Mouse (Mus musculus): ENCODE data around the gene Gm9774. TPM values are rescaled to one million over a fixed set of nuclear protein-coding genes. Genes with fewer than 3 reads are reported as not detected.

Gm9774 gene
- polyA plus RNA-seq (2015; fragmentation: Illumina TruSeq; extraction: RNeasy Lipid Tissue Mini Kit (QIAGEN cat#74804); ENCODE audit: insufficient read depth, low read depth, low replicate concordance) = not detected

GRCm38 (mm10) chr3:92429323-92429722 lies at the start of gene Gm9774:
Gene Gm9774 (minus strand): TSS chr3:92429423.

GRCm38 (mm10) chr3:92458620-92459019 lies 29.4 kb upstream of the Gm9774 start, which contains the start of gene Sprr3:
Gene Sprr3 (minus strand): TSS chr3:92458720.

GRCm38 (mm10) chr3:92438689-92439088 lies 9.5 kb upstream of the Gm9774 start, which contains the start of gene Sprr1b:
Gene Sprr1b (minus strand): TSS chr3:92438789.

GRCm38 (mm10) chr3:92432282-92432681 lies 3.1 kb upstream of the Gm9774 start, which contains the start of gene Sprr2k:
Gene Sprr2k (plus strand): TSS chr3:92432582.

GRCm38 (mm10) chr3:92417782-92418181 lies 11.4 kb downstream of the Gm9774 start, which contains the start of gene Sprr2j-ps:
Gene Sprr2j-ps (plus strand): TSS chr3:92418082.

GRCm38 (mm10) chr3:92407691-92408090 lies 21.5 kb downstream of the Gm9774 start, which contains the start of gene Sprr2i:
Gene Sprr2i (plus strand): TSS chr3:92407991.

GRCm38 (mm10) chr3:92385385-92385784 lies 43.8 kb downstream of the Gm9774 start, which contains the start of gene Sprr2h:
Gene Sprr2h (plus strand): TSS chr3:92385685.

Other genes with a start within 250 kb of the Gm9774 start
- gene Sprr2a1, start 213.6 kb downstream of the Gm9774 start, polyA plus RNA-seq (2015; fragmentation: Illumina TruSeq; extraction: RNeasy Lipid Tissue Mini Kit (QIAGEN cat#74804); ENCODE audit: insufficient read depth, low read depth, low replicate concordance) = not detected
- gene Sprr2a2, start 213.5 kb downstream of the Gm9774 start, polyA plus RNA-seq (2015; fragmentation: Illumina TruSeq; extraction: RNeasy Lipid Tissue Mini Kit (QIAGEN cat#74804); ENCODE audit: insufficient read depth, low read depth, low replicate concordance) = not detected
- gene Sprr2a3, start 144.0 kb downstream of the Gm9774 start, polyA plus RNA-seq (2015; fragmentation: Illumina TruSeq; extraction: RNeasy Lipid Tissue Mini Kit (QIAGEN cat#74804); ENCODE audit: insufficient read depth, low read depth, low replicate concordance) = not detected
- not detected for gene Sprr2b, start 112.8 kb downstream of the Gm9774 start, polyA plus RNA-seq (2015; fragmentation: Illumina TruSeq; extraction: RNeasy Lipid Tissue Mini Kit (QIAGEN cat#74804); ENCODE audit: insufficient read depth, low read depth, low replicate concordance)
- gene Sprr2d, start 90.3 kb downstream of the Gm9774 start, polyA plus RNA-seq (2015; fragmentation: Illumina TruSeq; extraction: RNeasy Lipid Tissue Mini Kit (QIAGEN cat#74804); ENCODE audit: insufficient read depth, low read depth, low replicate concordance) = not detected
- not detected for gene Sprr2e, start 77.3 kb downstream of the Gm9774 start, polyA plus RNA-seq (2015; fragmentation: Illumina TruSeq; extraction: RNeasy Lipid Tissue Mini Kit (QIAGEN cat#74804); ENCODE audit: insufficient read depth, low read depth, low replicate concordance)
- gene Sprr2f, start 64.2 kb downstream of the Gm9774 start, polyA plus RNA-seq (2015; fragmentation: Illumina TruSeq; extraction: RNeasy Lipid Tissue Mini Kit (QIAGEN cat#74804); ENCODE audit: insufficient read depth, low read depth, low replicate concordance) = not detected
- not detected for gene Sprr2h, start 43.7 kb downstream of the Gm9774 start, polyA plus RNA-seq (2015; fragmentation: Illumina TruSeq; extraction: RNeasy Lipid Tissue Mini Kit (QIAGEN cat#74804); ENCODE audit: insufficient read depth, low read depth, low replicate concordance)
- gene Sprr2i, start 21.4 kb downstream of the Gm9774 start, polyA plus RNA-seq (2015; fragmentation: Illumina TruSeq; extraction: RNeasy Lipid Tissue Mini Kit (QIAGEN cat#74804); ENCODE audit: insufficient read depth, low read depth, low replicate concordance) = not detected
- gene Sprr2j-ps, start 11.3 kb downstream of the Gm9774 start, polyA plus RNA-seq (2015; fragmentation: Illumina TruSeq; extraction: RNeasy Lipid Tissue Mini Kit (QIAGEN cat#74804); ENCODE audit: insufficient read depth, low read depth, low replicate concordance) = not detected
- not detected for gene Sprr2k, start 3.2 kb upstream of the Gm9774 start, polyA plus RNA-seq (2015; fragmentation: Illumina TruSeq; extraction: RNeasy Lipid Tissue Mini Kit (QIAGEN cat#74804); ENCODE audit: insufficient read depth, low read depth, low replicate concordance)
- gene Sprr1b, start 9.4 kb upstream of the Gm9774 start, polyA plus RNA-seq (2015; fragmentation: Illumina TruSeq; extraction: RNeasy Lipid Tissue Mini Kit (QIAGEN cat#74804); ENCODE audit: insufficient read depth, low read depth, low replicate concordance) = not detected
- gene Sprr3, start 29.3 kb upstream of the Gm9774 start, polyA plus RNA-seq (2015; fragmentation: Illumina TruSeq; extraction: RNeasy Lipid Tissue Mini Kit (QIAGEN cat#74804); ENCODE audit: insufficient read depth, low read depth, low replicate concordance) = not detected
- not detected for gene Sprr1a, start 56.5 kb upstream of the Gm9774 start, polyA plus RNA-seq (2015; fragmentation: Illumina TruSeq; extraction: RNeasy Lipid Tissue Mini Kit (QIAGEN cat#74804); ENCODE audit: insufficient read depth, low read depth, low replicate concordance)
- gene Sprr4, start 71.1 kb upstream of the Gm9774 start, polyA plus RNA-seq (2015; fragmentation: Illumina TruSeq; extraction: RNeasy Lipid Tissue Mini Kit (QIAGEN cat#74804); ENCODE audit: insufficient read depth, low read depth, low replicate concordance) = not detected
- gene 2310046K23Rik, start 105.1 kb upstream of the Gm9774 start, polyA plus RNA-seq (2015; fragmentation: Illumina TruSeq; extraction: RNeasy Lipid Tissue Mini Kit (QIAGEN cat#74804); ENCODE audit: insufficient read depth, low read depth, low replicate concordance) = not detected
- gene Ivl, start 144.3 kb upstream of the Gm9774 start, polyA plus RNA-seq (2015; fragmentation: Illumina TruSeq; extraction: RNeasy Lipid Tissue Mini Kit (QIAGEN cat#74804); ENCODE audit: insufficient read depth, low read depth, low replicate concordance) = not detected
- not detected for gene Smcp, start 159.6 kb upstream of the Gm9774 start, polyA plus RNA-seq (2015; fragmentation: Illumina TruSeq; extraction: RNeasy Lipid Tissue Mini Kit (QIAGEN cat#74804); ENCODE audit: insufficient read depth, low read depth, low replicate concordance)
- not detected for gene 2210017I01Rik, start 178.1 kb upstream of the Gm9774 start, polyA plus RNA-seq (2015; fragmentation: Illumina TruSeq; extraction: RNeasy Lipid Tissue Mini Kit (QIAGEN cat#74804); ENCODE audit: insufficient read depth, low read depth, low replicate concordance)
- not detected for gene Lce6a, start 192.2 kb upstream of the Gm9774 start, polyA plus RNA-seq (2015; fragmentation: Illumina TruSeq; extraction: RNeasy Lipid Tissue Mini Kit (QIAGEN cat#74804); ENCODE audit: insufficient read depth, low read depth, low replicate concordance)
- not detected for gene Lce1a1, start 218.9 kb upstream of the Gm9774 start, polyA plus RNA-seq (2015; fragmentation: Illumina TruSeq; extraction: RNeasy Lipid Tissue Mini Kit (QIAGEN cat#74804); ENCODE audit: insufficient read depth, low read depth, low replicate concordance)
- not detected for gene Lce1b, start 227.5 kb upstream of the Gm9774 start, polyA plus RNA-seq (2015; fragmentation: Illumina TruSeq; extraction: RNeasy Lipid Tissue Mini Kit (QIAGEN cat#74804); ENCODE audit: insufficient read depth, low read depth, low replicate concordance)
- gene Lce1a2, start 240.9 kb upstream of the Gm9774 start, polyA plus RNA-seq (2015; fragmentation: Illumina TruSeq; extraction: RNeasy Lipid Tissue Mini Kit (QIAGEN cat#74804); ENCODE audit: insufficient read depth, low read depth, low replicate concordance) = not detected
- gene Lce1c, start 249.8 kb upstream of the Gm9774 start, polyA plus RNA-seq (2015; fragmentation: Illumina TruSeq; extraction: RNeasy Lipid Tissue Mini Kit (QIAGEN cat#74804); ENCODE audit: insufficient read depth, low read depth, low replicate concordance) = not detected

Measured in pancreas, adult 10 weeks (tissue).